Mouse (Mus musculus): ENCODE data around the gene Olfr869. TPM values are rescaled to one million over a fixed set of nuclear protein-coding genes. Genes with fewer than 3 reads are reported as not detected.

The Olfr869 gene
- not detected for total RNA-seq (2021)
- long read RNA-seq, experiment 1 = 0 reads
- long read RNA-seq, experiment 2 = 0 reads

GRCm38 (mm10) chr9:20128709-20129108, at the start of gene Olfr869:
Olfr869 (plus strand) TSS chr9:20129009.
- no peak for TF ChIP-seq CTCF (IDR thresholded peaks at IDR 0.05)
- DNase-seq (ENCODE audit: extremely low spot score in 1 of 2, low spot score in 2 of 2) = no peak

GRCm38 (mm10) chr9:20098326-20098725, 30.5 kb upstream of the Olfr869 start, which contains the start of gene Olfr868:
Olfr868 (plus strand) TSS chr9:20098626.
- intact Hi-C loops (cut with DNase I) = no loop called here
- H3K27ac ChIP-seq = no peak within 1 kb of the TSS
- DNase-seq (ENCODE audit: extremely low spot score in 1 of 2, low spot score in 2 of 2) = no peak
- no peak within 1 kb of the TSS for H3K4me3 ChIP-seq
- no peak for TF ChIP-seq CTCF (IDR thresholded peaks at IDR 0.05)

More at GRCm38 (mm10) chr9:20128709-20129108, at the start of gene Olfr869:
- no peak within 1 kb of the TSS for H3K27ac ChIP-seq
- no peak within 1 kb of the TSS for H3K4me3 ChIP-seq
- intact Hi-C loops (cut with DNase I) = no loop called here

DNA sequence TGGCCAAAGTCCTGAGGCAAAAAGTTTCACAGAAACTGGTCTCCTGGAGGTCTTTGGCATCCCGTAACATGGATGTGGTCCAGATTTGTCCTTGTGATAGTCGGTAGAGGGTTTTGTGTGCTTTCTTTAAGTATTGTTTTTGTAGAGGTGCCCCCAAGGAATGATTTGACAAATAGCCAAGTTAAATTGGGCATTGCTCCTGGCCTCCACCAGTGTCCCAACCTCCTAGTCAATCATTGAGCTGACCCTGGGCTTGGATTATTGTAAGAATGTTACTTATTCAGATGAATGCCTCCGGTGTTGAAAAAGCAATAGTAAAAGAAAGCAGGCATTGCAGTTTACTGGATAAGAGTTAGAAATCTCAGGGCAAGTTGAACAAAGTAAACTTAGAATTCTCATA, 20.9 kb downstream of the Olfr869 start:
- intact Hi-C loops (cut with DNase I) = no loop called here
- TF ChIP-seq CTCF (IDR thresholded peaks at IDR 0.05) = no peak
- Histone ChIP-seq H3K4me3 (no peak overlapping the region), H3K27ac (no peak overlapping the region)
- DNase-seq (ENCODE audit: extremely low spot score in 1 of 2, low spot score in 2 of 2) = no peak

GRCm38 (mm10) chr9:20173957-20174356, 45.1 kb downstream of the Olfr869 start, which contains the start of gene Olfr870:
Olfr870 (minus strand) TSS chr9:20174057.
- DNase-seq (ENCODE audit: extremely low spot score in 1 of 2, low spot score in 2 of 2) = no peak
- no peak within 1 kb of the TSS for H3K4me3 ChIP-seq
- TF ChIP-seq CTCF (IDR thresholded peaks at IDR 0.05) = no peak
- intact Hi-C loops (cut with DNase I) = no loop called here
- H3K27ac ChIP-seq = no peak within 1 kb of the TSS

DNA sequence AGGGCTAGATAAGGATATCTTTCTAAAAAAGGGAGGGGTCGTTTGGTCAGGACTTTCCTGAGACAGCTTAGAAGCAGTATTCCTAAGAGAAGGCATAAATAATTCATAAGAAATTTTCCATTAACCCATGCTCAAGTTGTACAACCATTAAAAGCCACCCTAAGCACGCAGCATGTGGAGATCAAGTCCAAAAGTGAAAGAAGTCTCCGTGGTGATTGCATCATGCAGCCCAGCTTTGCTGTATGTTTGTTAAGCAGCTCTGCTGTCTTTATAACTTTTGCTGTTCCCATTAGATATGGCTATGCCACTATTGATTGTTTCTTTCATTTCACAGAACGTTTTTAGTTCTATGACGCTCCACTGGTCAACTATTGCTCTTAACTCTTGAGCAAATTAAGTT, 50.7 kb downstream of the Olfr869 start:
- TF ChIP-seq CTCF (IDR thresholded peaks at IDR 0.05) = no peak
- no peak overlapping the region for H3K27ac ChIP-seq
- intact Hi-C loops (cut with DNase I) = no loop called here
- DNase-seq (ENCODE audit: extremely low spot score in 1 of 2, low spot score in 2 of 2) = no peak
- no peak overlapping the region for H3K4me3 ChIP-seq

Other genes with a start within 250 kb of the Olfr869 start
- not detected for gene Olfr862, start 241.0 kb upstream of the Olfr869 start, total RNA-seq (2021)
- gene Olfr77, start 212.1 kb upstream of the Olfr869 start, total RNA-seq (2021) = not detected
- gene Olfr866, start 101.0 kb upstream of the Olfr869 start, total RNA-seq (2021) = not detected
- gene Olfr867, start 71.4 kb upstream of the Olfr869 start, total RNA-seq (2021) = not detected
- not detected for gene Olfr868, start 30.4 kb upstream of the Olfr869 start, total RNA-seq (2021)
- not detected for gene Olfr870, start 45.0 kb downstream of the Olfr869 start, total RNA-seq (2021)
- gene Olfr871, start 83.2 kb downstream of the Olfr869 start, total RNA-seq (2021) = not detected
- not detected for gene Olfr872, start 108.1 kb downstream of the Olfr869 start, total RNA-seq (2021)
- not detected for gene Olfr39, start 153.3 kb downstream of the Olfr869 start, total RNA-seq (2021)
- not detected for gene Olfr873, start 169.5 kb downstream of the Olfr869 start, total RNA-seq (2021)
- gene Olfr18, start 207.1 kb downstream of the Olfr869 start, total RNA-seq (2021) = not detected

All from left cerebral cortex, adult 2 months (tissue).